Mouse (Mus musculus): ENCODE measurements around the gene Map3k9. TPM values are rescaled to one million over a fixed set of nuclear protein-coding genes. Genes with fewer than 3 reads are reported as not detected.

Gene Map3k9
- 6.2 TPM for total RNA-seq (2023)

DNA sequence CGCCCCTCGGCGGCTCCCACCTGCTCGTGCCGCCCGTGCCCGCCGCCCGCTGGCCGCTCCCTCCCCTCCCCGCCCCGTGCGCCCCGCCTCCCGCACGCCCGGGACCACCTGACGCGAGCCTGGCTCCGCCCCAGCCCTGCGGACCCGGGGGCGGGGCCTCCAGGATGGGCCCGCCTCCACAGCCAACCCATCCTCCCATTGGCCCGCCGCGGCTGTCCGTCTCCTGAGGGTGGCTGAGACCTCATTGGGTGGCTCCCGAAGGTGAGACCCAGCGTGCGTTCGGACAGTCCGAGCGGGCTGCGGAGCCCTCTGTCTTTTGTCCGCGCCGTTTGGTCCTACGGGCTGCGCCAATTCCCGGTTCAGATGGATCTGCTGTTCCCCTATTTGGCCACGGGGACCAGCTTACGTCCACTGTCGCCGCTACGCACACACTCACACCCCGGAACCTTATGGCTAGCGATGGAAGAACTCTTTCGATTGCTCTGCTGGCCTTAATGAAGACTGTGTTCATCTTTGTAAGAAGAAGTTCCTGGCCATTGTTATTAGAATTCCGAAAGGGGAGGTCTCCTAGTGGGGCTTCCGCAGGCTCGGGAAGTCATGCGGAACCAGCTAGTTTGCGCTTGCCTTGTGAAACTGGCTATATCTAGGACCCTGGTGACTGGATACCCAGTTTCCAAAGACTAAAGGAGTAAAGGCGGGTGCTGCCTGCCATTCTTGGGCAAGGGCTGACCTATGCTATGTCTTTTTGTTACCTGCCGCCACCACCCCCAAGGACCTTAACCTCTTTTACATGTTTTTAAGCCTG, at the start of gene Map3k9:
Map3k9 (minus strand) TSS at position 71 of the 805 bp plus-strand sequence.

Other genes starting within 250 kb of the Map3k9 start
- gene Gm20498, start 248.3 kb downstream of the Map3k9 start, total RNA-seq (2023) = 20.4 TPM
- 28.2 TPM for gene Synj2bp, start 248.3 kb downstream of the Map3k9 start, total RNA-seq (2023)
- gene Adam21, start 212.7 kb downstream of the Map3k9 start, total RNA-seq (2023) = 0.40 TPM
- 55.6 TPM for gene Med6, start 186.2 kb downstream of the Map3k9 start, total RNA-seq (2023)
- not detected for gene Ttc9, start 149.9 kb downstream of the Map3k9 start, total RNA-seq (2023)
- gene Pcnx, start 78.8 kb upstream of the Map3k9 start, total RNA-seq (2023) = 38.1 TPM

Data from CD8-positive naive resting alpha-beta T cell, adult 57 days (primary cell).